Mouse (Mus musculus) CH12.LX (cell line): ENCODE results near the gene Vmn1r36. TPM values are rescaled to one million over a fixed set of nuclear protein-coding genes. Genes with fewer than 3 reads are reported as not detected.

ENCODE experiments used
- DNase-seq: peaks from one replicate; pipeline ENCODE4 v3.0.0-alpha.2; 2013; ENCODE audit errors: extremely low read depth
- H3K27ac ChIP-seq: 2 replicates; pipeline ENCODE4 v1.5.1; 2012; ENCODE audit warnings: low read depth, mild to moderate bottlenecking, control low read depth, moderate library complexity; ENCODE audit not compliant: insufficient read depth
- H3K27me3 ChIP-seq: replicated peaks from 2 replicates; pipeline ENCODE3; 2012; ENCODE audit warnings: inconsistent platforms
- H3K36me3 ChIP-seq, 2 experiments: replicated peaks in 1 of 2; 2 replicates each; pipeline versions ENCODE3 to v1.6.1; 2012; ENCODE audit warnings: inconsistent platforms in 1 of 2, low read length in 1 of 2, mild to moderate bottlenecking in 1 of 2, mixed read lengths in 1 of 2, moderate library complexity in 1 of 2; ENCODE audit not compliant: control insufficient read depth in 1 of 2, insufficient read depth in 1 of 2
- H3K4me1 ChIP-seq, 2 experiments: 2 replicates each; pipeline ENCODE4 v1.6.1; 2012; ENCODE audit warnings: inconsistent platforms in 1 of 2, moderate library complexity in 1 of 2; ENCODE audit not compliant: insufficient read depth in 2 of 2, control insufficient read depth in 1 of 2
- H3K4me2 ChIP-seq: 2 replicates; pipeline ENCODE4 v1.6.1; 2012; ENCODE audit warnings: low read depth, mild to moderate bottlenecking, control low read depth; ENCODE audit not compliant: poor library complexity, insufficient read depth, severe bottlenecking
- H3K4me3 ChIP-seq, 3 experiments: fragments of 150-350 bp in 1 of 3; sonication (generic) in 1 of 3; replicated peaks in 1 of 3; 2 replicates each; pipeline versions ENCODE3 to v1.5.1; 2011 to 2012; ENCODE audit warnings: low read depth in 2 of 3, low read length in 2 of 3, mild to moderate bottlenecking in 2 of 3, moderate library complexity in 2 of 3, control low read depth in 1 of 3, improper control_type of control experiment in 1 of 3, inconsistent platforms in 1 of 3, mixed read lengths in 1 of 3; ENCODE audit not compliant: poor library complexity in 1 of 3
- H3K79me2 ChIP-seq: replicated peaks from 2 replicates; pipeline ENCODE4 v1.6.1; 2012; ENCODE audit warnings: mild to moderate bottlenecking, moderate library complexity; ENCODE audit not compliant: control insufficient read depth, poor library complexity, insufficient read depth, severe bottlenecking; ENCODE audit errors: extremely low read depth
- H3K9ac ChIP-seq: 2 replicates; pipeline ENCODE4 v1.6.1; 2012; ENCODE audit warnings: low read depth, mild to moderate bottlenecking, control low read depth, moderate library complexity; ENCODE audit not compliant: insufficient read depth
- H3K9me3 ChIP-seq: replicated peaks from 2 replicates; pipeline ENCODE3; 2012; ENCODE audit warnings: low read length, inconsistent platforms, mixed read lengths
- BHLHE40 ChIP-seq: IDR thresholded peaks from 2 replicates; pipeline ENCODE4 v1.6.1; 2011; ENCODE audit warnings: mild to moderate bottlenecking, low read depth, low read length, improper control_type of control experiment
- CTCF ChIP-seq, 2 experiments: IDR thresholded peaks in 1 of 2; conservative IDR thresholded peaks in 1 of 2; 2 replicates each; pipeline ENCODE4 v1.5.1; 2011 to 2012; ENCODE audit warnings: low read depth in 2 of 2, low read length in 2 of 2, improper control_type of control experiment in 1 of 2, inconsistent platforms in 1 of 2, mild to moderate bottlenecking in 1 of 2, moderate library complexity in 1 of 2
- E2F4 ChIP-seq: IDR thresholded peaks from 2 replicates; pipeline ENCODE4 v1.6.1; 2011; ENCODE audit warnings: low read depth, low read length, improper control_type of control experiment; ENCODE audit not compliant: insufficient replicate concordance
- KAT2A ChIP-seq: IDR thresholded peaks from 2 replicates; pipeline ENCODE4 v1.6.1; 2012; ENCODE audit warnings: low read length, improper control_type of control experiment, inconsistent platforms; ENCODE audit not compliant: insufficient replicate concordance
- MXI1 ChIP-seq: IDR thresholded peaks from 2 replicates; pipeline ENCODE4 v1.6.1; 2011; ENCODE audit warnings: mild to moderate bottlenecking, low read depth, low read length, improper control_type of control experiment
- NELFE ChIP-seq: IDR thresholded peaks from 2 replicates; pipeline ENCODE4 v1.6.1; 2011; ENCODE audit warnings: low read depth, low read length, improper control_type of control experiment
- SIN3A ChIP-seq: IDR thresholded peaks from 2 replicates; pipeline ENCODE4 v1.6.1; 2012; ENCODE audit warnings: low read length, improper control_type of control experiment, inconsistent platforms
- USF2 ChIP-seq: conservative IDR thresholded peaks from 2 replicates; pipeline ENCODE4 v1.6.1; 2011; ENCODE audit warnings: low read depth, low read length, improper control_type of control experiment
- dilution Hi-C: fragments of 300-500 bp; cut with MboI; formaldehyde crosslinking; loops from 2 replicates; pipeline ENCODE4 v1.14.3; 2020; ENCODE audit warnings: low sequenced_read_pairs; ENCODE audit not compliant: extremely low pct_unique_long_range_greater_than_20kb, extremely low pct_ligation_motif_present
- in situ Hi-C: fragments of 300-500 bp; cut with MboI; formaldehyde crosslinking; loops from 3 replicates; pipeline ENCODE4 v1.14.3; 2019; ENCODE audit warnings: low sequenced_read_pairs, low pct_ligation_motif_present, low pct_unique_long_range_greater_than_20kb, mixed read lengths
- polyA plus RNA-seq: library from polyadenylated mRNA; unstranded; fragments of >175 nt; gene quantifications from 2 replicates; pipeline ENCODE4 v1.2.1, GENCODE M21; 2012; ENCODE audit warnings: low read depth; ENCODE audit not compliant: insufficient read length
- total RNA-seq, 2 experiments: library from RNA; depleted of rRNA; stranded (reverse); fragments of 300-350 nt in 1 of 2; fragments of >200 nt in 1 of 2; gene quantifications; 2 replicates each; pipeline ENCODE4 v1.2.3; 2012 to 2014

Gene Vmn1r36
- total and polyA plus RNA-seq, 3 experiments = not detected

DNA sequence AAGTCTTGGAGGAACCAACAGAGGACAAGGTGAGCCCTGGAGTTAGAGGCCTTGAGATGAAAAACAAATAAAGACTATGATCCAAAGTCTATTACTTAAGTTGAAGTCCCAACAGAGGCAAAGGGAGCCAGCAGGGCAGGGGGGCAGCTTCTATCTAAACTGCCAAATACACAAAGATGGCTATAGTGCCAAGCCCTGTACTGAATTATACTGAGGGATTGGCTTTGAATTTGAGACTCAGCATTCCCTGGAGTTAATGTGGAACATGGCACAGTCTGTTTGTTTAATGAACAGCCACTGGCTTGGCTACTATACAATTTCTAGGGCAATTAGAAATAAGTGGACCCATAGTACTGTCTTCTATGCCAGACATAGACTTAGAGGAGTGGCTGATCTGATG is 10.1 kb downstream of the Vmn1r36 start:
- no peaks in the 10 kb centered on the region for H3K27me3 ChIP-seq
- in situ Hi-C loops = no loop called here
- no peaks in the 10 kb centered on the region for H3K9me3 ChIP-seq
- no peaks in the 10 kb centered on the region for H3K4me1 ChIP-seq
- no peak overlapping the region for H3K27ac ChIP-seq
- no peaks in the 10 kb centered on the region for H3K79me2 ChIP-seq
- no peak for DNase-seq
- no peak overlapping the region for H3K4me2 ChIP-seq
- dilution Hi-C loops = no loop called here
- no peak overlapping the region for H3K9ac ChIP-seq
- no peaks in the 10 kb centered on the region for H3K36me3 ChIP-seq
- H3K4me3 ChIP-seq = no peak overlapping the region
- TF ChIP-seq SIN3A = no peak

DNA sequence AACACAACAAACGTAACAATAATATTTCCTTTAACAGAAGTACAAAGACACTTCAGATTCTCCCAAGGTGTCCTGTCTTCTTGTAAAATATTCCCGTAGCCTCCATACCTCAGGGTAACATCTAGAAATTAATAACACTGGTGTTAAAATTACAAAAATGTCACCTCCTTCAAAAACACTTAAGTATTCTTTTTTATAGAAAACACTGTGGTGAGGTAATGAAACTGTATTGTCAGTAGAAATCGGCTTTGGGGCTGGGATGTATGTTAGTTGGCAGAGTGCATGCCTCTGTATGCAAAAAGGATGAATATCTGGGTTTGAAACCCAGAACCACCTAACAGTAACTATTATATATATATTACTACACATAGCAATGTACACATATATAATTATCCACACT is 33.2 kb downstream of the Vmn1r36 start, which contains the start of gene Vmn1r35:
Gene Vmn1r35, minus strand, starts transcription at position 101 of the 400 bp plus-strand sequence.
- no peak within 1 kb of the TSS for H3K27ac ChIP-seq
- in situ Hi-C loops = no loop called here
- no peak within 1 kb of the TSS for H3K9ac ChIP-seq
- no peaks in the 10 kb centered on the region for H3K79me2 ChIP-seq
- dilution Hi-C loops = no loop called here
- H3K36me3 ChIP-seq = no peaks in the 10 kb centered on the region
- H3K4me2 ChIP-seq = no peak within 1 kb of the TSS
- no peak for TF ChIP-seq CTCF (conservative IDR thresholded peaks at IDR 0.05 in 1 of 2, IDR thresholded peaks at IDR 0.05 in 1 of 2; ENCODE audit: low read depth in 2 of 2, low read length in 2 of 2)
- TF ChIP-seq NELFE = no peak
- TF ChIP-seq USF2 = no peak
- no peak for TF ChIP-seq BHLHE40
- no peak for TF ChIP-seq E2F4
- no peak for TF ChIP-seq MXI1
- no peak for TF ChIP-seq KAT2A
- no peak for TF ChIP-seq SIN3A
- no peak for DNase-seq
- H3K27me3 ChIP-seq = no peaks in the 10 kb centered on the region
- no peaks in the 10 kb centered on the region for H3K4me1 ChIP-seq
- no peak within 1 kb of the TSS for H3K4me3 ChIP-seq
- H3K9me3 ChIP-seq = no peaks in the 10 kb centered on the region

Other genes with a start within 250 kb of the Vmn1r36 start
- 54.3 and 68.5 TPM in 2 replicates for gene Mad2l1, start 183.8 kb downstream of the Vmn1r36 start, total RNA-seq (2012; rRNA removed)
- 160 and 168 TPM in 2 replicates for gene Mad2l1, start 183.8 kb downstream of the Vmn1r36 start, total RNA-seq (2014; rRNA removed)
- 128 and 131 TPM in 2 replicates for gene Mad2l1, start 183.8 kb downstream of the Vmn1r36 start, polyA plus RNA-seq
- gene Vmn1r32, start 159.1 kb downstream of the Vmn1r36 start, total RNA-seq (2012; rRNA removed) = not detected in 2 replicates
- gene Vmn1r32, start 159.1 kb downstream of the Vmn1r36 start, total RNA-seq (2014; rRNA removed) = not detected in 2 replicates
- gene Vmn1r32, start 159.1 kb downstream of the Vmn1r36 start, polyA plus RNA-seq = 0.10 and 0.14 TPM in 2 replicates
- gene Vmn1r33, start 100.9 kb downstream of the Vmn1r36 start, total RNA-seq (2012; rRNA removed) = not detected in 2 replicates
- gene Vmn1r33, start 100.9 kb downstream of the Vmn1r36 start, total RNA-seq (2014; rRNA removed) = not detected in 2 replicates
- not detected in 2 replicates for gene Vmn1r33, start 100.9 kb downstream of the Vmn1r36 start, polyA plus RNA-seq
- gene Vmn1r34, start 75.3 kb downstream of the Vmn1r36 start, total RNA-seq (2012; rRNA removed) = not detected in 2 replicates
- gene Vmn1r34, start 75.3 kb downstream of the Vmn1r36 start, total RNA-seq (2014; rRNA removed) = not detected in 2 replicates
- gene Vmn1r34, start 75.3 kb downstream of the Vmn1r36 start, polyA plus RNA-seq = not detected in 2 replicates
- gene Vmn1r35, start 33.3 kb downstream of the Vmn1r36 start, total RNA-seq (2012; rRNA removed) = not detected in 2 replicates
- gene Vmn1r35, start 33.3 kb downstream of the Vmn1r36 start, total RNA-seq (2014; rRNA removed) = not detected in 2 replicates
- gene Vmn1r35, start 33.3 kb downstream of the Vmn1r36 start, polyA plus RNA-seq = not detected in 2 replicates
- gene Vmn1r37, start 10.2 kb upstream of the Vmn1r36 start, total RNA-seq (2012; rRNA removed) = not detected in 2 replicates
- gene Vmn1r37, start 10.2 kb upstream of the Vmn1r36 start, total RNA-seq (2014; rRNA removed) = not detected in 2 replicates
- not detected in 2 replicates for gene Vmn1r37, start 10.2 kb upstream of the Vmn1r36 start, polyA plus RNA-seq
- not detected in 2 replicates for gene Vmn1r38, start 63.5 kb upstream of the Vmn1r36 start, total RNA-seq (2012; rRNA removed)
- not detected in 2 replicates for gene Vmn1r38, start 63.5 kb upstream of the Vmn1r36 start, total RNA-seq (2014; rRNA removed)
- not detected in 2 replicates for gene Vmn1r38, start 63.5 kb upstream of the Vmn1r36 start, polyA plus RNA-seq
- not detected in 2 replicates for gene Vmn1r39, start 91.4 kb upstream of the Vmn1r36 start, total RNA-seq (2012; rRNA removed)
- gene Vmn1r39, start 91.4 kb upstream of the Vmn1r36 start, total RNA-seq (2014; rRNA removed) = not detected in 2 replicates
- not detected in 2 replicates for gene Vmn1r39, start 91.4 kb upstream of the Vmn1r36 start, polyA plus RNA-seq
- gene Gng12, start 177.2 kb upstream of the Vmn1r36 start, total RNA-seq (2012; rRNA removed) = 3.4 and 3.9 TPM in 2 replicates
- gene Gng12, start 177.2 kb upstream of the Vmn1r36 start, total RNA-seq (2014; rRNA removed) = 11.0 and 12.2 TPM in 2 replicates
- 20.8 and 23.1 TPM in 2 replicates for gene Gng12, start 177.2 kb upstream of the Vmn1r36 start, polyA plus RNA-seq